Mouse (Mus musculus): ENCODE measurements at regions not wholly inside any gene's neighbourhood (a gene's known extent, or its start where the extent isn't known, plus 50 kb on each side); places are given as distances from the start of the nearest gene placed in this dataset.

DNA sequence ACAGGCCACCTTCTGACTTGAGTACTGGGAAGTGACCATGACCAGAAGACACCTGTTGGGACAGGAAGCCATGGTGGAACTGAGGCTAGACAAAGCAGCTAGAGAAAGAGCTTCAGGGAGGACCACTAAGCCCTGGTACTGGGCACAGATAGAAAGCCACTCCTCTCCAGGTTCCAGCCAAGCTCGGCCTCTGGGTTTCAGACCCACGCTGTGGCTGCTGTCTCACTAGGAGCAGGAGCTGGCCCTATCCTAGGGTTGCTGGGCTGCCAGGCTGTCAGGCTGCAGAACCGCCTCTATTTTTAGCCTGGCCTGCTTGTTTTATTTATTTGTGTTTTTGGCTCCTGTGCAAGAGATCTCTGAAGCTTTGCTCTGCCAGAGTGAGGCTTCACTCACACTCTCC, 79.4 kb upstream of the Tnrc6c start:
- no peak for TF ChIP-seq CTCF (IDR thresholded peaks at IDR 0.05; ENCODE audit: control insufficient read depth, insufficient read depth, insufficient replicate concordance, low read depth, low read length)
- TF ChIP-seq POLR2A (IDR thresholded peaks at IDR 0.05; ENCODE audit: control insufficient read depth, low read depth, low read length) = no peak
